Mouse (Mus musculus): Measurements from ENCODE around the gene Tada2b.
A peak's percentile ranks its signal among the peaks of the same experiment; 100 is the strongest.

Gene Tada2b

DNA sequence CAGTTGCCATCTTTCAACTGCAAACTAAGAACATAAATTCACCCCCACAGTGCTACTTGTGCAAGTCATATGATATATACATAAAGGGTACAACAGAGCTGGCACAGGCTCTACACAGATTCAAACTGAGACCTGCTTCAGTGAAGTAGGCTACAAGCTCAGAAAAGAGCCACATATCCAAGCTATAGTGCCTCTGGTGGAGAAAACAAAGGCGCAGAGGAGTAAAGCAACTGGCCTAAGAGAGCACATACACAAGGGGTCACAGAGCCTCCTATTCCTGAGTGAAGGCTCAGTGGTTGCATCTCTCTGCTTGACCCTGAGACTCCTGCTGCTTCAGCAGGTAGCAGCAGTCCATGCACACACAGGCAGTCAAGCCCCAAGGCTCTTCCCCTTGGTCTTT, 3.0 kb downstream of the Tada2b start:
- DNase-seq (ENCODE audit: extremely low read depth, low read depth, low spot score) = no peak

DNA sequence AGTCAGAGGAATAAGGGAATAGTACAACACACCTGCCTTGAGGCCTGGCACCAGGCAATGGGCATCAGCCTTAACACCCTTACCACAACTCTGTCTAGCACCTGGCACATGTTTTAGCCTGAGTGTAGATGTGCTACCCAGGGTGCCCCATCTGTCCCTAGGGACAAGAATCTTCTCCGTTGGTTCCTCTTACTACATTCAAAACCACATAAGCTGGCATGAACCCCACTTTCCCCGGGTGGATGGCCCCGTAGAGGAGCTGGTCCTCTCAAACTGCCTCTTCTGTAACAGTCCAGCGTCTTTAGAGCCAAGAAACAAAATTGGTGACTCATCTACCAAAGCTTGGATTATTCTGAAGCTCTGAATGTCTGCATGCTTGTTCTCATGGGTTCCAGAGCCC, 3.7 kb downstream of the Tada2b start:
- no peak for DNase-seq (ENCODE audit: extremely low read depth, low read depth, low spot score)

DNA sequence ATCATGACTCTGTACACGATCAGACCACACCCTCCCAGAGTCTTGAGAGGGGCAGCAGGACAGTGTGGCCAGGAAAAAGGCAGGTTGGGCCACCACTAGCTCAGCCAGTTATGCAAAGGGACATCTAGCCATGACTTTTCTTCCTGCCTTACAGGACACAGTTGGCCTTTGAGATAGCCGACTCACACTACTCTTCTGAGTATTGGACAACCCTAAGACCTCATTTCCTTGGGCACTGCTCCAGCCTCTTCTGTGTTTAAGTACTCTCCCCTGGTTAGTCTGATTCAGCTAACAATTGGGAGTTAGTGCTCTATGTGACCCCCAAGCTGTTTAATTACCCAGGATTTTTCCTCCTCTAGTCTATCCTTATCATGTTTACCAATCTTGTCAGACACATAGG, 4.3 kb downstream of the Tada2b start:
- DNase-seq (ENCODE audit: extremely low read depth, low read depth, low spot score) = no peak

DNA sequence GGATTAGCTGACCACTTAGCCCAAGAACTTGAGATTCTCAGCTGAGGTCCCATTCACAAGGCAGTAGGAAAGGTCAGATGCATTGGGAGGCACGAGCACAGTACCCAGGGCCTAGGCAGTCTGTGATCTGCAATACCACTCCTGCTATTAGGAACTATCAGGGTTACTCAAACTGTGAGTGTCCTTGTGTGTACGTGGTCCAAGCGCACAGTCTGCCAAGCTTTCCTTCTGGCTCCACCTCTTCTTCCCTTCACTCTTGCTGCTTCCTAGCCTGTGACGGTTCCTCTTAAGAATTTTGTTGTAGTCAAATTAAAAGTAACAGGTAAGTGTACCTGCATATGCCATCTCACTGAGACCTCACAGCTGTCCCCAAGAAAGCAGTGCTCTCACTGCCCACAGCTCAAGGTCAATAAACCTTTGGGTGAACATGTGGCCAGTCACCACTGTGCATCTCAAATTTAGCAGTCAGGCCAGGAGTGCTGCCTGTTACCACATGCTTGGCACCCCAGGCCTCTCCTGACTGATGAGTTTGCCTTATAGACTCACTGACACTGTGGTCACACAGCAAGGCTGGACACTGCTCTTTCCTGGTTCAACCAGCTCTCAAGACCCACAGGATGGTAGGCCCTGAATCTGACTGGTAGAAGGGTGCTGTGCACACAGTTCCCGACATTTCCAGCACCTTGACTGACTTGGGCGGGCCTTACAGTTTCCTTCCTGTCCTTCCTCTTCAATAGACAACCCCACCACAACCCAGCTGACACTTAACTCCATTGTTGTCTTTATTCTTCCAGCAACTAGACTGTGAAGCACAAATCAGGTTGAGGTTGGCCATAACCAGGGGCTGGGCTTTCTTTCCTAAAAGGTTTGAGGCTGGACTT, 5.3 kb downstream of the Tada2b start:
- no peak for DNase-seq (ENCODE audit: extremely low read depth, low read depth, low spot score)

DNA sequence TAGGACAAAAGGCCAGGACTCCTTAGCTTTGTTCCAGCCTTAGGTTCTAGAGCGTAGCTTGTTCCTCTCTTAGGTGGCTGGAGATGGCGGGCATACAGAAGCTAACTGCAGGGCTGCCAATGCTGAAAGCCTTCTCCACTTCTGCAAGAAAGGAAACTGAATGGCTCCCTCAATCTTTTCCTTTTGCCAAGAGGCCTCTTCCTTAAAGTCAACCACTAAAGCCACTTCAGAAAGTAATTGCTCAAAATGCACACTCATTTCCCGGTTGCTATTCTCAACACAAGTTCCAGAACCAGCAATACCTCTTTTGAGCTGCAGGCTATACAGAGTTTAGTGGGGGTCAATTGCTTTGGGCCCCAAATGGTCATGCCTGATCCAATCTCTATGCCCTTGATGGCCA, 6.6 kb downstream of the Tada2b start:
- no peak for DNase-seq (ENCODE audit: extremely low read depth, low read depth, low spot score)

DNA sequence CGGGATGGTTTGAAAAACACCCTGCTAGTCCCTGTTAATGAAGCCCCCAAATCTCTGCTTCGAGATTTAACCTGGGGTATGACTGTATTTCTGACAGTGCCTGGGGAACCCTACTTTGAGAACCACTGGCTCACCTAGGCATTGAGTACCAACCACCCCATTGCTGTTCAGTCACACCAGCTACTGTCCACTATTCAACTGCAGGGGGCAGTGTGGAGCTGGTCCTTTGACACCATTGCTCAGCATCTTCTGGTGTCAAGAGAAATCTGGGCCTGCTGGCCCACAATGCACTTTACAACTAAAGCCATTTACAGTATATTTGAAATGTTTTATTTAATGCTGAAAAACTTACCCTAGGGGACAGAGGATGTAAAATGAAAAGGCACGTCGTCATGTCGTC, 9.8 kb downstream of the Tada2b start:
- no peak for DNase-seq (ENCODE audit: extremely low read depth, low read depth, low spot score)

DNA sequence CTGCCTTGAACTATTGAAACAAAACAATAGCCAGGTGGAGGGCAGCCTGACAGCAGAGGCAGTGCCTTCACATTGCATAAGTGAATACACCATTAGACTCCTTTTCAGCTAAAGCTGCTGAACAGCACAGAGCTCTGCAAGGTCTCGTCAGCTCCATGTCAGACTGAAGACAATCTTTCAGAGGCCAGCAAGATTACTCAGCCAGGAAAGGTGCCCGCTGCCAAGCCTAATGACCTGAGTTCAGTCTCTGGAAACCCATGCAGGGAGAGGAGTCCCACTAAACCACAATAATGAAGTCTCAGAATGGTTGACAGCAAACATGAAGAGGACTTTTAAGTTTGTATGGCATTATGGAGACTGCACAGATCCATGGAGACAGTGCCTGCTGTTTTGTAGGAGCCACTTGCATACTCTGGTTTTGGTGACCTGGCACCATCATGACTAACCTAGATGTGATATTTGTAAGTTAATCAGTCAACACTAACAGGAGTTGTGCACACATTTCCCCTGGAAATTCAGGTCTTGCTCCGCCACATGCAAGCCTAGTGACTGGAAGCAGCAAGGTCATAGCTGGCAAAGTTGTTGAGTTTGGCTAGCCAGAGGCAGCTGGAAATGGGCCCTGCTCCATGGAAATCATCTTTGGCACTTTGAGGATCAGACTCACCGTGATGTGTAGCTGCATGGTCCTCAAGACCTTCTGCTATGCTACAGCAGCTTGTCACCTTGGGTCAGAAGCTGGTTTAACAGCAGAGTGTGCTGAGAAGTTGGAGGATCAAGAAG, 11.0 kb downstream of the Tada2b start:
- DNase-seq (ENCODE audit: extremely low read depth, low read depth, low spot score) = no peak

DNA sequence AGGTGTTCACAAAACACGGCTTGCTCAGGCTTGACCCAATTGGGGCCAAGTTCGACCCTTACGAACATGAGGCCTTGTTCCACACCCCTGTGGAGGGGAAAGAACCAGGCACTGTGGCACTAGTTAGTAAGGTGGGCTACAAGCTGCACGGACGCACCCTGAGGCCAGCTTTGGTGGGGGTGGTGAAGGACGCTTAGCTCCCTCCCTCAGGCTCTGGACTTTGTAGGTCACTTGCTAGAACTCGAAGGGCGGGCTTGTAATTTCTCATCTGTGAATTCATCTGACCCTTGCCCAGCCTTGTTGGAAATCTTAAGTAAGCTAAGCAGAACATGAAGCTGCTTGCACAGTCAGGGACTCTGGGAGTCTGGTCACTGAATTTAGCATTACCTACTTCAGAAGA, 12.9 kb downstream of the Tada2b start:
- no peak for DNase-seq (ENCODE audit: extremely low read depth, low read depth, low spot score)

DNA sequence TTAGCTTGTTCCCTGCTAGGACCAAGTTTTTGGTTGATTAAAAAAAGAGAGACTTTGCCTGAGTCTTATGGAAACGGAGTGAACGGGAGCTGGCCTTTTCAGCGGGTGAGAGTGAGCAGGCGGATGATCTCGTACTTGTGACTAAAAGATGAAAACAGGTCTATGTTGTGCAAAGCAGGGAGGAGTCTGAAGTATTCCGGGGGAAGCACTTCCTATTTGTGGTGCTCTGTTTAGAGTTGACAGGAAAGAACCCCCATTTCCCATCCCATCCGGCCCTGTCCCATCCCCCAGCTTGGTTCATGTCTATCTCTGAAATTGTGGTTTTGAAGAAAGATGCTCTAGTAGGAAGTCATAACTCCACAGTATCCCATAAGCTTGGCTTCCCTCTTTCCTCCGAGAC, 18.2 kb downstream of the Tada2b start:
- DNase-seq (ENCODE audit: extremely low read depth, low read depth, low spot score) = no peak

DNA sequence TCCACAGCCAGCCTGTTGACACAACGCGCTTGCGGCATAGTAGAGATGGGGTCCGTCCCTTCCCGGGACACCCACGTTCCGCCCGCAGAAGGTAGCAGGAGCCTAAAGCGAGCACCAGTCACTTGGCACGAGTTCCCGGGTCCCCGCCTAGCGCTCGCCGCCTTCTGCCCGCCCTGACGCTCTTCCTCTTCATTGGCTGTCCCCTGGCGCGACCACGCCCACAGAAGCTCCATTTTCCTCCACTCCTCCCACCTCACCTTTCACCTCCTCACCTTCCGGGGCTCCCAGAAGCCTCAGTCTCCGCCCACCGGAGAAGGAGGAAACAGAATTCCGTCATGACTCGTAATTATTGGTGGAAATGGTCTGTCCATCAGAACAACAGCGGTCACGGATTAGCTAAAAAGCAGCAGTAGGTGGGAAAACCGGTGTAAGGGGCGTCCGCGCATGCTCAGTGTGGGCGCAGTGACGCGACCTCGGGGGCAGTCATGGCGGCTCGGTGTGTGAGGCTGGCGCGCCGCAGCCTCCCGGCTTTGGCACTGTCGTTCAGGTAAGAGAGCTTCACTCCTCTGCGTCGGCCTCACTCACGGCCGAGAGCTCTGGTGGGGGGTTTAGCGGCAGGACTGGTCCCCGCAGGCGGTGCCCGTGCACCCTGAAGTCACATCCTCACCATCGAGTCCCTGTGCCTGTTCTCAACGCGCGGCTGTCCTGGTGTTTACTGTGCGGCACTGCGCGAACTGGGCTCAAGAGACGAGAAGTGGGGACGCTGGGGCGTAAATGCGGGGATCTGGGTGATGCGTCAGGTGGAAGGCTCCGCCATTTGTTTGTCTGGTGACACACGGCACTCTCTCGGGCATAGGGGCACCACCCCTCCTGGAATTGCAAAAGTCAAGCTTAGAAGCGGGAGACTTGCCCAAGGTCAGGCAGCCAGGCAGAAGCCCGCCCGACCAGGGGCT, 19.1 kb downstream of the Tada2b start, which contains the start of gene Grpel1:
Gene Grpel1, plus strand, starts transcription at position 290 of the 953 bp plus-strand sequence.
- peak; percentile 91 for DNase-seq (ENCODE audit: extremely low read depth, low read depth, low spot score)

DNA sequence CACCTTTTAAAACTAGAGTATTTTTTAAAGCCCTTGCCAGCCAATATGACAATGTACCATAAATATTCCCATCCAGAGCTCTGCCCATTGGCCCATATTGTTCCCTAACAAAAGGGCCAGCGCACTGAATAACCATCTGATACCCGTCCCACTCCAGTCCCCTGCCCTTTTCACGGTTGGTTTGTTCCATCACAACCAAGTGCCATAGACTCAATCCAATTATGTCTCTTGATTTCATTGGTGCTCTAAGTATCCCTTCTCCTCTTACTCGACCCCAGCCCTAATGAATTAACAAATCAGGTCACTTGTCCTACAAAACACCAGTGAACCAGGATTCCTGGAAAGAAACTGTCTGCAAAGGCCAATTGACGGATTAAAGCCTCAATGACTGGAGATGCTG, 20.7 kb downstream of the Tada2b start:
- no peak for DNase-seq (ENCODE audit: extremely low read depth, low read depth, low spot score)

DNA sequence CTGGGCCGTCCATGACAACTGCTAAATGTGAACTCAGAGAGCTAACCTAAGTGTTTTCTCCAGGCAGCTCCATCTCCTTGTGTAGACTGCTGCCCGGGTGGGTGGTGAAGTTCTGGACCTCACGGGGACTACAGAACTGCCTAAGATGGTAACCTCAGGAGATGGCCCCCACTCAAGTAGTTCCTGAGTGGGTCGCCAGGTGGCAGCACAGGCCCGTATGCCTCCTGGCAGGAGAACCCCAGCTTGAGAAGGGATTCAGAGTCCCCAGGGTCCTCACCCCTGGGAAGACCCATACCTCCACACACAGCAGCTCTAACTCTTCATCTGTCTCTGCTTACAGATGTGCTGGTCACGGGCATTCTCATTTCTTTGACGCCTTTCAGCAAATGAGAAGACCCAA, 21.3 kb downstream of the Tada2b start:
- no peak for DNase-seq (ENCODE audit: extremely low read depth, low read depth, low spot score)

DNA sequence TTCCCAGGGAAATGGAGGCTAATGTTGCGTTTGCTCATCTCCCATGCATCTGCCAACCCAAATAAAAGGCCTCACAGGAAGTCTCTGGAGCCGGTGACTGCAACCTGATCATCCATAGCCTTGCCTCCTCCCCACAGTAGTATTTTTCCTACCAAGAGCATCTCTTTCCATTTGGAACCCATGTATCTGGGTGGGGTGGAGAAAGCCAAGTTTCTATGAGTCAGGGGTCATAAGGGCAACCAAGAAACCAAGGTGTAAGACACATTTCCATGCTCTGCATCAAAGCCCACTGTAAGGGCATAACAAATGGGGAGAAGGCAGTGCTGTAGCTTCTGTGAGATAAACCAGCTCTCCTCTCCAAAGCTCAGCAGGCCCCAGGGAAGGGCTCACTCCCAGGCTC, 22.9 kb downstream of the Tada2b start:
- no peak for DNase-seq (ENCODE audit: extremely low read depth, low read depth, low spot score)

DNA sequence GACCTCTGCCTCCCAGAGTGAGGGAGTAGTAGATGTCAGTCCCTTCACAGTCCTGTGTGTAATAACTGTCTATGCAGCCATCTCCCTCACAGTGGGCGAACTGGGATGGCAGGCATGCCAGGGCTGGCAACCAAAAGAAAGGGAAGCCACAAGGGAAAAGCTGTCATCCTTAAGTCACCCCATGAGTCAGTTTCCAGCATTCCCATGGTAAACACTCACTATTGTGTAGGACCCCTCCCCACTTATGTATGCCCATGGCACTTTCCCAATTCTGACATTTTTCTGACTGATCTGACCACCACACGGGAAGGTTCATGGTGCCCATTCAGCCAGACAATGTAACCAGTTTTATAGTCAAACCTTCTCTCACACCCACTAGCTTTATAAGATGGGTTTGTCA, 23.4 kb downstream of the Tada2b start:
- no peak for DNase-seq (ENCODE audit: extremely low read depth, low read depth, low spot score)

DNA sequence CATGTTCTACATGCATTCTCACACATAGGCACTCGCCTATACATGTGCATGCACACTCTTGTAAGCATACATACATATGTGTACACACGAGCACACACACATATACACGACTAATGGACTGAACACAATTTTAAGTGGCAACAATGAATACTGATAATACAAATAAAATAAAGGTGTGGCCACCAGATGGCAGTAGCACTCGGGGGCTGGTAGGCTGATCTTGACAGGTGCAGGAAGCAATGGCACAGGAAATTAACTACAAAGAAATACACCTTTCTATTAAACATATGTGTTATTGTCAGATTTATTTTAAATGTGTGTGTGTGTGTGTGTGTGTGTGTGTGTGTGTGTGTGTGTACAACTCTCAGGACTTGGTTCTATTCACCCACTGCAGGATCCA, 25.2 kb downstream of the Tada2b start:
- DNase-seq (ENCODE audit: extremely low read depth, low read depth, low spot score) = no peak

DNA sequence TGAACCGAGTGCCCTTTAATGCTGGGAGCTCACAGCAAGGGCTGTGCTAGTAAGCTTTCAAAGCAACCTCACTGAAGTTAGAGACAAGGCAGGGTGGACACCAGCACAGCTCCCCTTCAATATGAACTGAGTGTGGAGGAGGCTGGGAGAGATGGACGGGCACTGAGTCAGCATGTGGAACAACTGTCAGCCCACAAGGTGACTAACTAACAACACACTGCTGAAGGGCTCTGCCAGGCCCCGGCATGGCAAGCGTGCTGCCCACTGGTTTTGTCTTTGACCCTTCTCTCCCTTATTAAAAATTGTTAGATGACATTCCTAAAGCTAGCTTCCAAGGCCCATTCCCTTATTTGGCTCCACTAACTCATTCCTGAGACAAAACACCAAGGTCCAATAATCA, 26.4 kb downstream of the Tada2b start:
- DNase-seq (ENCODE audit: extremely low read depth, low read depth, low spot score) = no peak

DNA sequence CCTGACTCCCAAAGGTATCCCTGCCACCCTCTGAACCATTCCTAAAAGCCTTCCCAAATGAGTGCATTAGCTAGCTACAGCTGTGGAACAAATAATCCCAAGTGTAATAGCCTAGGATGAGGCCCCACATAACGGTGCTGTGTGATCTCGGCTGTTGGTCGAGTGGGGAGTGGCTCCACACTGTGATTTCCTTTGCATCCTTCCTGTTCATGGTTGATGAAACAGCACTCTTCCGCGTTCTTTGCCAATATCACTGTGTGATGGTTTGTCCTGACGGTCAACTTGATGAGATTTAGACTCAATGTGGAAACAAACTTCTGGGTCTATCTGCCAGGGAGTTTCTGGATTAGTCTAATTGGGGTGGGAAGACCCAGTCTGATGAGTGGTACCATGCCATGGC, 31.3 kb downstream of the Tada2b start:
- DNase-seq (ENCODE audit: extremely low read depth, low read depth, low spot score) = no peak

DNA sequence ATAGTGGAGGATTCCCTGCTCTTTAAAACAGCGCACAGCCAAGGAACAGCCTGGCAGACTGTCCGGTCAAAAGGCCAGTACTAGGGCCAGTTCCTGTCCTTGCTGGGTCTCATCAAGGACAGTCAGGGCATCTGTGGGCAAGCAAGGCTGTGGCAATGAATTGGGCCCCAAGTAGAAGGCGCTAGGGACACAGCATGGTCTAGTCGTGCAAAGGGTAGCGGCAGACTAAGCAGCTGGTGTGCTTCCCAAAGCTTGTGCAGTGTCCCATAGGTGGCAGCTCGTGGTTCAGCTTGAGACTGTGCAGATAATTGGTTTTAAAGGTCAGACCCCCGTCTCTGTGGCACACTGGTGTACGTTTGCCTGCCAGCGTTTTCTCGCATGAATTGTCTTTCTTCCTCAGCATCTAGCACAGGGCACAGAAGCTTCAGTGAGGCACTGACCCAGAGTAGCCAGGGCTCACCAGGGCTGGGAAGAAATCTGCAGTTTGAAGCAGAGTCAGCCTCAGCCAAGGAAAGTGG, 32.2 kb downstream of the Tada2b start:
- no peak for DNase-seq (ENCODE audit: extremely low read depth, low read depth, low spot score)

DNA sequence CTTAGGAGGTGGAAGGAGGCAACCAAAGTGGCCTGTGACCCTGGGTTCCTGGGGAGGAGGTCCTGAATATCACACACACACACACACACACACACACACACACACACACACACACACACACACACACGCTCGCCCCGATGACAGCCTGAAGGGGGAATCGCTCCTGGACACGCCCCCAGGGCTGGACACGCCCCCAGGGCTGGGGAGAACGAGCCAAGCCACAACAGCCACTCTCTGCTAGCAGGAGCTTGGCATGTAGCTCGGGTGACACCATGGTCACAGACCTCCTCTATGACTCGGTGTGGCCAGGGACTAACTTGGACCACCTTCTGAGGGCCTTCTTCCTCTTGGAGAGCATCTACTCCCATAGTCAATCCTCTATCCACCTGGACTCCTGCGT, 33.0 kb downstream of the Tada2b start:
- DNase-seq (ENCODE audit: extremely low read depth, low read depth, low spot score) = no peak

DNA sequence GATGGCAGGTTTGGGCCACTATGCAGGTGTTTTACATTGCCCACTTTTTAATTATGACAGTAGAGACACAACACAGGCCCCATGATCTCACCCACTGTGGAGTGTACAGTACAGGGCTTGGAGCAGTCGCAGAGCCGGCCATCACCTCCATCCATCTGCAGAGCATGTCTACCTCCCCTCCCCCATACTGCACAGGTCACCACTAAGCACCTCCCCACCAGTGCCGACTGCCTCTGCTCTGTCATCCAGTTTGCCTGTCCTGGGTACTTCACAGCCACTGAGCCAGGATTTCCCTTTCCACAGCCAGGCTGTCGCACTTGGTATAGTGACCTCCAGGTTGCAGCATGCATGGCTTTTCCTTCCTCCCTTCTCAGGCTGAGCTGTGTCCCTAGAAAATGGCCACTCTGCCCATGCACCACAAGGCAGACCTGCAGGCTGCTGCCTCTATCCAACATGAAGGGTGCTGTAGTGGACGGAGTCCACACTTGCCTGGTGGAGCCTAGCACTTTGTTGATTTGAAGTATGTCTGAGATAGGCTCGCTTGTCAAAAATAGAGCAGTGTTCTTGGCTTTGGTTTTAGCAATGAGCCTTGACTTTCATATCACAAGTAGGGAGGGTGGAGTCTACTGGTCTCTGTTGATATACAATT, 34.3 kb downstream of the Tada2b start:
- DNase-seq (ENCODE audit: extremely low read depth, low read depth, low spot score) = no peak

Measured in fat pad, adult 2 months (tissue).